Mouse (Mus musculus) bone marrow macrophage, adult 2 months (primary cell): ENCODE data around the gene Irf3.

ENCODE experiments used
- CTCF ChIP-seq: IDR thresholded peaks from 2 replicates; pipeline ENCODE4 v1.5.1; 2012; ENCODE audit warnings: low read depth, mild to moderate bottlenecking, low read length, moderate library complexity
- POLR2A ChIP-seq: IDR thresholded peaks from 2 replicates; pipeline ENCODE4 v1.6.1; 2012; ENCODE audit warnings: mild to moderate bottlenecking, low read depth, low read length, borderline replicate concordance

DNA sequence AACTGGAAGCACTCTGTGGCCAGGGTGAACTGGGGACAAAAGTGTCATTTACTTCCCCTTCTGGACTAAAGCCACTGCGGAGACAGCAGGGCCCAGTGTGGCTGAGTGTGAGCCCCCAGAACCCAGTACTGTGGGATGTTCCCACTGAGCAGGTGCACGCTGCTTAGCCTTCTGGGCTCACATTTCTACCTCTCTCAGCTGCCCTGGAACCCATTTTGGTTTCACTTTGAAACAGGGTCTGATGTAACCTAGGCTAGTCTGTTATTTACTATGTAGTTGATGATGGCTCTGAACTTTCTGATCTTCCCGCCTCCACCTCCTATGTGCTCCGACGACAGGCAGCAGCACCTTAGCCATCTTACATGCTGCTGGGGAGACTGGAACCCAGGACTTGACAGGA lies 34.6 kb upstream of the Irf3 start:
- TF ChIP-seq POLR2A (no peak), CTCF (no peak)
